Mouse (Mus musculus) olfactory bulb, adult 2 months (tissue): ENCODE measurements around the gene Krcc1. TPM values are rescaled to one million over a fixed set of nuclear protein-coding genes. Genes with fewer than 3 reads are reported as not detected.

Experiments
- H3K27ac ChIP-seq: fragments of 200-500 bp; 2 replicates; pipeline ENCODE4 v1.5.1; 2012; ENCODE audit warnings: low read depth, low read length; ENCODE audit not compliant: insufficient read depth
- H3K4me1 ChIP-seq: fragments of 200-500 bp; 2 replicates; pipeline ENCODE4 v1.6.1; 2012; ENCODE audit warnings: low read length; ENCODE audit not compliant: control insufficient read depth, insufficient read depth
- H3K4me3 ChIP-seq: fragments of 200-500 bp; 2 replicates; pipeline ENCODE4 v1.5.1; 2012; ENCODE audit warnings: mild to moderate bottlenecking, low read depth, low read length, moderate library complexity; ENCODE audit not compliant: insufficient read depth
- CTCF ChIP-seq: fragments of 200-500 bp; IDR thresholded peaks from 2 replicates; pipeline ENCODE4 v1.5.1; 2012; ENCODE audit warnings: low read depth, mild to moderate bottlenecking, low read length, moderate library complexity; ENCODE audit not compliant: insufficient read depth
- POLR2A ChIP-seq: fragments of 200-500 bp; IDR thresholded peaks from 2 replicates; pipeline ENCODE4 v1.6.1; 2012; ENCODE audit warnings: mild to moderate bottlenecking, low read depth, low read length, moderate library complexity; ENCODE audit not compliant: insufficient read depth
- WGBS: fragments of 180-500 bp; shearing (Covaris S2); methylation state at CpG from one replicate; pipeline ENCODE4 v1.1.7; 2018; 5-methylcytosine and 5-hydroxymethylcytosine counted together
- polyA plus RNA-seq: library from polyadenylated mRNA; stranded (reverse); fragments of >200 nt; gene quantifications from 2 replicates; pipeline ENCODE4 v1.2.4, GENCODE M21; 2012; ENCODE audit warnings: low replicate concordance; ENCODE audit not compliant: missing spikeins, insufficient read depth, insufficient read length

Gene Krcc1
- polyA plus RNA-seq, 1 experiment, result not detected

GRCm38 (mm10) chr6:71333031-71333430, 61.6 kb downstream of the Krcc1 start:
- 80% methylated on average over 3 of the region's 3 CpGs for WGBS
- no peak overlapping the region for H3K27ac ChIP-seq

GRCm38 (mm10) chr6:71333578-71334273, 62.2 kb downstream of the Krcc1 start:
- Histone ChIP-seq H3K4me3 (no peak overlapping the region), H3K27ac (no peak overlapping the region), H3K4me1 (no peaks in the 10 kb centered on the region)
- TF ChIP-seq CTCF, result no peak
- TF ChIP-seq POLR2A, result no peak
- 94% methylated on average over 11 of the region's 11 CpGs for WGBS

More at GRCm38 (mm10) chr6:71333031-71333430, 61.6 kb downstream of the Krcc1 start:
- H3K4me1 ChIP-seq, result no peaks in the 10 kb centered on the region
- no peak overlapping the region for H3K4me3 ChIP-seq
- no peak for TF ChIP-seq POLR2A
- TF ChIP-seq CTCF, result no peak

Other genes with a start within 250 kb of the Krcc1 start
- not detected in 2 replicates for gene Thnsl2, start 127.2 kb upstream of the Krcc1 start, polyA plus RNA-seq
- gene Fabp1, start 71.8 kb upstream of the Krcc1 start, polyA plus RNA-seq, result not detected in 2 replicates
- not detected in 2 replicates for gene Smyd1, start 50.6 kb downstream of the Krcc1 start, polyA plus RNA-seq
- 314 TPM in 1 of 2 replicates, not detected in the other for gene Cd8b1, start 51.1 kb downstream of the Krcc1 start, polyA plus RNA-seq
- 245 and 342 TPM in 2 replicates for gene Cd8a, start 101.8 kb downstream of the Krcc1 start, polyA plus RNA-seq
- gene Rmnd5a, start 169.0 kb downstream of the Krcc1 start, polyA plus RNA-seq, result 296 and 688 TPM in 2 replicates
- not detected in 2 replicates for gene Rnf103, start 222.2 kb downstream of the Krcc1 start, polyA plus RNA-seq